Mouse (Mus musculus): ENCODE results near the gene Kcne2. TPM values are rescaled to one million over a fixed set of nuclear protein-coding genes. Genes with fewer than 3 reads are reported as not detected.
A peak's percentile ranks its signal among the peaks of the same experiment; 100 is the strongest.

Kcne2 gene
- polyA plus RNA-seq, 1 experiment from 2014 or later: 3.0 TPM

- peak overlapping the region; percentile 89 for H3K4me2 ChIP-seq (ENCODE audit: low read length)
- H3K4me1 ChIP-seq (ENCODE audit: control insufficient read depth, insufficient read depth, low read length): peaks cover 20% of the 10 kb centered on the region
- WGBS: 1% methylated on average over 12 of the region's 12 CpGs
- DNase-seq (no peak), ATAC-seq (ENCODE audit: low FRiP score, low TSS enrichment) (peak; percentile 59)
- peak overlapping the region; percentile 59 for H3K9ac ChIP-seq (replicated peaks; ENCODE audit: low read length)
- peaks cover 12% of the 10 kb centered on the region for H3K36me3 ChIP-seq (ENCODE audit: control insufficient read depth, insufficient read depth, low read length)
- no peaks in the 10 kb centered on the region for H3K27me3 ChIP-seq (ENCODE audit: control insufficient read depth, insufficient read depth, low read length)
- H3K9me3 ChIP-seq (ENCODE audit: control insufficient read depth, low read length): no peaks in the 10 kb centered on the region
- H3K4me3 ChIP-seq (replicated peaks; ENCODE audit: low read depth, low read length): peak overlapping the region; percentile 53
- H3K27ac ChIP-seq (replicated peaks; ENCODE audit: low read depth, low read length): no peak overlapping the region
These were observed 9.2 kb downstream of the Kcne2 start for GRCm38 (mm10) chr16:92301412-92301806.

GRCm38 (mm10) chr16:92301989-92302388, 9.8 kb downstream of the Kcne2 start:
- Histone ChIP-seq H3K27ac (replicated peaks; ENCODE audit: low read depth, low read length) (no peak overlapping the region), H3K9ac (replicated peaks; ENCODE audit: low read length) (peak overlapping the region; percentile 59), H3K4me1 (ENCODE audit: control insufficient read depth, insufficient read depth, low read length) (peaks cover 20% of the 10 kb centered on the region), H3K9me3 (ENCODE audit: control insufficient read depth, low read length) (no peaks in the 10 kb centered on the region), H3K4me3 (replicated peaks; ENCODE audit: low read depth, low read length) (peak overlapping the region; percentile 53), H3K27me3 (ENCODE audit: control insufficient read depth, insufficient read depth, low read length) (no peaks in the 10 kb centered on the region), H3K4me2 (ENCODE audit: low read length) (peak overlapping the region; percentile 89), H3K36me3 (ENCODE audit: control insufficient read depth, insufficient read depth, low read length) (peaks cover 18% of the 10 kb centered on the region)
- DNase-seq (peak; percentile 42), ATAC-seq (ENCODE audit: low FRiP score, low TSS enrichment) (no peak)
- WGBS: 31% methylated on average over 5 of the region's 5 CpGs

- ATAC-seq (ENCODE audit: low FRiP score, low TSS enrichment) (no peak), DNase-seq (no peak)
- Histone ChIP-seq H3K4me1 (ENCODE audit: control insufficient read depth, insufficient read depth, low read length) (peaks cover 20% of the 10 kb centered on the region), H3K27me3 (ENCODE audit: control insufficient read depth, insufficient read depth, low read length) (no peaks in the 10 kb centered on the region), H3K27ac (replicated peaks; ENCODE audit: low read depth, low read length) (no peak overlapping the region), H3K9ac (replicated peaks; ENCODE audit: low read length) (no peak overlapping the region), H3K9me3 (ENCODE audit: control insufficient read depth, low read length) (no peaks in the 10 kb centered on the region), H3K4me2 (ENCODE audit: low read length) (peak overlapping the region; percentile 89), H3K4me3 (replicated peaks; ENCODE audit: low read depth, low read length) (peak overlapping the region; percentile 53; the same call in 1 of the 2 replicates), H3K36me3 (ENCODE audit: control insufficient read depth, insufficient read depth, low read length) (peaks cover 23% of the 10 kb centered on the region)
- WGBS: 73% methylated on average over 5 of the region's 5 CpGs
These were observed 10.3 kb downstream of the Kcne2 start for GRCm38 (mm10) chr16:92302506-92302905.

GRCm38 (mm10) chr16:92305519-92305918, 13.3 kb downstream of the Kcne2 start:
- Histone ChIP-seq H3K4me1 (ENCODE audit: control insufficient read depth, insufficient read depth, low read length) (peaks cover 15% of the 10 kb centered on the region), H3K4me2 (ENCODE audit: low read length) (no peak overlapping the region), H3K4me3 (replicated peaks; ENCODE audit: low read depth, low read length) (no peak overlapping the region), H3K9ac (replicated peaks; ENCODE audit: low read length) (no peak overlapping the region), H3K36me3 (ENCODE audit: control insufficient read depth, insufficient read depth, low read length) (peaks cover 34% of the 10 kb centered on the region), H3K9me3 (ENCODE audit: control insufficient read depth, low read length) (no peaks in the 10 kb centered on the region), H3K27ac (replicated peaks; ENCODE audit: low read depth, low read length) (no peak overlapping the region), H3K27me3 (ENCODE audit: control insufficient read depth, insufficient read depth, low read length) (no peaks in the 10 kb centered on the region)
- DNase-seq: no peak
- 92% methylated on average over 2 of the region's 2 CpGs for WGBS
- no peak for ATAC-seq (ENCODE audit: low FRiP score, low TSS enrichment)

DNA sequence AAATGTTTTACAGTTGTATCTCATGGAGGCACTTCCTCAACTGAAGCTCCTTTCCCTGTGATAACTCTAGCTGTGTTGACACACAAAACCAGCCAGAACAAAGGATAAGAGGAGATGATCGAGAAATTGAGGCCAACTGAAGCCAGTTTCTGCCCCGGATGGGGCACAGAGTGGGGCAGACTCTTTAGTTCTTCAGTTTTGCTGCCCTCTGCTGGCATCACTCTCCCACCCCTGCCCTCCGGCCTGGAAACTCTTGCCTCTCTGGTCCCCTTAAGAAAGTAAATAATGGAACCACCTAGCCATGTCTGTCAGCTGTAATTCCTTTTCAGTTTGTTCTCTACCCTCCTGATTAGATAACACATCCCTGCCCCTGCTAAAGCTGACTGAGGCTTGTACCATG, 15.8 kb downstream of the Kcne2 start:
- peaks cover 56% of the 10 kb centered on the region for H3K36me3 ChIP-seq (ENCODE audit: control insufficient read depth, insufficient read depth, low read length)
- DNase-seq (no peak), ATAC-seq (ENCODE audit: low FRiP score, low TSS enrichment) (no peak)

GRCm38 (mm10) chr16:92309126-92309525, 16.9 kb downstream of the Kcne2 start:
- ATAC-seq (ENCODE audit: low FRiP score, low TSS enrichment) (no peak), DNase-seq (no peak)
- peaks cover 62% of the 10 kb centered on the region for H3K36me3 ChIP-seq (ENCODE audit: control insufficient read depth, insufficient read depth, low read length)

More for the DNA sequence above, 15.8 kb downstream of the Kcne2 start:
- no peak overlapping the region for H3K4me2 ChIP-seq (ENCODE audit: low read length)
- H3K9me3 ChIP-seq (ENCODE audit: control insufficient read depth, low read length): no peaks in the 10 kb centered on the region
- H3K9ac ChIP-seq (replicated peaks; ENCODE audit: low read length): no peak overlapping the region
- no peak overlapping the region for H3K4me3 ChIP-seq (replicated peaks; ENCODE audit: low read depth, low read length)
- WGBS: 84% methylated on average over 3 of the region's 3 CpGs
- H3K27me3 ChIP-seq (ENCODE audit: control insufficient read depth, insufficient read depth, low read length): no peaks in the 10 kb centered on the region
- no peak overlapping the region for H3K27ac ChIP-seq (replicated peaks; ENCODE audit: low read depth, low read length)
- no peaks in the 10 kb centered on the region for H3K4me1 ChIP-seq (ENCODE audit: control insufficient read depth, insufficient read depth, low read length)

DNA sequence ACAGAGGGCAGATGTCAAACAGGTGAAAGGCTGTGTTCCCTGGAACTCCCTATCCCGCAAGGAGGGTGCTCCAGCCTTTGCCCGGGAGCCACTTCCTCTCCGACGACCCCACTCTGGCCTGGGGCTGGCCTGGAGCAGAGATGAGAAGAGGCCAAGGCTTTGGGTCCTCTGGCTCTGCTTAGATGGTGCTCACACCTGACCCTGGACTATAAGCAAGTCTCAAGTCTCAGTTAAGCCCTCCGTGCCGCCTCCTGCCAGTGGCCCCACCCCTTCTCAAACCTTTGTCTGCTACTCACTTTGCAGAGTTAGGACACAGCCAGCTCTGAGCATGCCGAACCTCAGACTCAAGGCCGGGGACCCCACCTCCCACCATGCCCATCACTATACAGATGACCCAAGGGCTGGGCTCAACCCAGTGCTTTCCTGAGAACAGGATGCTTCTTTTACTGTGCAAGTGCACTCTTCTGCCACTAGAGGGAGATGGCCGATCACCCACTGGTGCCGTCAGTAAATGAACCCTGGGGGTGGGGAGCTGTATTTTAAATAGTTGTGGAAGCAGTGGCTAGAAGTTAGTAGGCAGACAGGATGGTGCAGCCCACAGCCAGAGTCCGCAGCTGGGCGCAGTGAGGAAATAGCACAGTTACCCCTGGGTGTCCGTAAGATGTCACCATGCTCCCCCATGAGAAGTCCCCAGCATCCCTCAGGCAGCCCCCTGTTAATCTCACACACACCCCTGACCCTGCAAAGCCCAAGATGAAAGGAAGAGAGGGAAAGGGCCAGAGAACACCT, 22.0 kb downstream of the Kcne2 start:
- no peaks in the 10 kb centered on the region for H3K27me3 ChIP-seq (ENCODE audit: control insufficient read depth, insufficient read depth, low read length)
- DNase-seq (peak; percentile 87), ATAC-seq (ENCODE audit: low FRiP score, low TSS enrichment) (peak; percentile 58)
- no peak overlapping the region for H3K9ac ChIP-seq (replicated peaks; ENCODE audit: low read length)
- H3K4me3 ChIP-seq (replicated peaks; ENCODE audit: low read depth, low read length): no peak overlapping the region
- no peak overlapping the region for H3K27ac ChIP-seq (replicated peaks; ENCODE audit: low read depth, low read length)
- no peak overlapping the region for H3K4me2 ChIP-seq (ENCODE audit: low read length)
- H3K4me1 ChIP-seq (ENCODE audit: control insufficient read depth, insufficient read depth, low read length): no peaks in the 10 kb centered on the region
- H3K36me3 ChIP-seq (ENCODE audit: control insufficient read depth, insufficient read depth, low read length): peaks cover 30% of the 10 kb centered on the region
- 44% methylated on average over 13 of the region's 13 CpGs for WGBS
- no peaks in the 10 kb centered on the region for H3K9me3 ChIP-seq (ENCODE audit: control insufficient read depth, low read length)

More at GRCm38 (mm10) chr16:92309126-92309525, 16.9 kb downstream of the Kcne2 start:
- H3K4me2 ChIP-seq (ENCODE audit: low read length): no peak overlapping the region
- no peak overlapping the region for H3K27ac ChIP-seq (replicated peaks; ENCODE audit: low read depth, low read length)
- H3K9ac ChIP-seq (replicated peaks; ENCODE audit: low read length): no peak overlapping the region
- no peaks in the 10 kb centered on the region for H3K4me1 ChIP-seq (ENCODE audit: control insufficient read depth, insufficient read depth, low read length)
- 32% methylated on average over 4 of the region's 4 CpGs for WGBS
- no peaks in the 10 kb centered on the region for H3K27me3 ChIP-seq (ENCODE audit: control insufficient read depth, insufficient read depth, low read length)
- no peak overlapping the region for H3K4me3 ChIP-seq (replicated peaks; ENCODE audit: low read depth, low read length)
- no peaks in the 10 kb centered on the region for H3K9me3 ChIP-seq (ENCODE audit: control insufficient read depth, low read length)

GRCm38 (mm10) chr16:92316049-92316738, 24.0 kb downstream of the Kcne2 start:
- Histone ChIP-seq H3K4me2 (ENCODE audit: low read length) (no peak overlapping the region), H3K27ac (replicated peaks; ENCODE audit: low read depth, low read length) (no peak overlapping the region), H3K9ac (replicated peaks; ENCODE audit: low read length) (no peak overlapping the region), H3K27me3 (ENCODE audit: control insufficient read depth, insufficient read depth, low read length) (no peaks in the 10 kb centered on the region), H3K36me3 (ENCODE audit: control insufficient read depth, insufficient read depth, low read length) (peaks cover 21% of the 10 kb centered on the region), H3K9me3 (ENCODE audit: control insufficient read depth, low read length) (no peaks in the 10 kb centered on the region), H3K4me3 (replicated peaks; ENCODE audit: low read depth, low read length) (no peak overlapping the region), H3K4me1 (ENCODE audit: control insufficient read depth, insufficient read depth, low read length) (no peaks in the 10 kb centered on the region)
- ATAC-seq (ENCODE audit: low FRiP score, low TSS enrichment) (no peak), DNase-seq (no peak)
- 70% methylated on average over 7 of the region's 7 CpGs for WGBS

Data from midbrain, embryonic 14.5 days (tissue).